Mouse (Mus musculus): Measurements from ENCODE around the gene Osm.

Gene Osm

DNA sequence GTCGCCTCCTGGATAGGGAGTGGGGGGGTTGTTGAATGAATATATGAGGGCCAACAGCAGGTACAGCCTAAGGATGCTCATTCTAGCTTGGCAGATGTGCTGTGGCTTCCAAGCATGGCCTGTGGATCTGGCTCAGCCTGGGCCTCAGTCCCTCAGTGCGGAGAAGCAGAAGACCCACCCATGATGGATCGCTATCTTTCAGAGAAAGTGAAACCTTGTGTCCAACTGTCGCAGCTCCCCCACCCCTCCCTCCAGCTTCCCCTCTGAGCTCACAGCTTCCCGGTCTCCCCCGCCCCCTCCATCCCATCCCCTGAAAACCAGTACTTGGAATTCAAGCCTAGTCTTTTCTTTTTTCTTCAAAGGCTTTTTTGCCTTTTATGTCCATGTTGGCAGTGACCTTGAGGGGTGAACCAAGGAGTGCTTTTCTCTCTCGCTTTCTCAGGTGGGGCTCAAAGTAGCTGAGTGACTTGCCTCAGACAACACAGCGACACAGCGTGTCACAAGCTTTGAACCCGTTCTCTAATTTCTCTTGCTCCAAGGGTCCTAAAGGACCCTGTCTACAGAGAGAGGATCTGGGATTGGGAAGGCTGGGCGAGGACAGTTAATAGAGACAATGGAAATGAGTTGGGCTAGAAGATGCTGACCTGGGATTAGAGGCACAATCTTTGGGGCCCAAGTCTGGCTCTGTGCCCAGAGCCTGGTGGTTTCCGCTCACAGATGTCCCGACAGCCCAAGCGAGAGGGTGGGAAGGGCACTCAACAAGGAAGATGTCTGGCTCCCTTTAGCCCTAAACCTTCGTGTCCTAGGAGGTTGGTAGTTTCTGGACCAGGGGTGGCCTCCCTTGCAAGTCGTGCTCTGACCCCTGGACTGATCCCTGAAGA is at the start of gene Osm:
Gene Osm, plus strand, starts transcription at position 756 of the 881 bp plus-strand sequence.
- DNase-seq (ENCODE audit: low read depth, low spot score), result no peak

DNA sequence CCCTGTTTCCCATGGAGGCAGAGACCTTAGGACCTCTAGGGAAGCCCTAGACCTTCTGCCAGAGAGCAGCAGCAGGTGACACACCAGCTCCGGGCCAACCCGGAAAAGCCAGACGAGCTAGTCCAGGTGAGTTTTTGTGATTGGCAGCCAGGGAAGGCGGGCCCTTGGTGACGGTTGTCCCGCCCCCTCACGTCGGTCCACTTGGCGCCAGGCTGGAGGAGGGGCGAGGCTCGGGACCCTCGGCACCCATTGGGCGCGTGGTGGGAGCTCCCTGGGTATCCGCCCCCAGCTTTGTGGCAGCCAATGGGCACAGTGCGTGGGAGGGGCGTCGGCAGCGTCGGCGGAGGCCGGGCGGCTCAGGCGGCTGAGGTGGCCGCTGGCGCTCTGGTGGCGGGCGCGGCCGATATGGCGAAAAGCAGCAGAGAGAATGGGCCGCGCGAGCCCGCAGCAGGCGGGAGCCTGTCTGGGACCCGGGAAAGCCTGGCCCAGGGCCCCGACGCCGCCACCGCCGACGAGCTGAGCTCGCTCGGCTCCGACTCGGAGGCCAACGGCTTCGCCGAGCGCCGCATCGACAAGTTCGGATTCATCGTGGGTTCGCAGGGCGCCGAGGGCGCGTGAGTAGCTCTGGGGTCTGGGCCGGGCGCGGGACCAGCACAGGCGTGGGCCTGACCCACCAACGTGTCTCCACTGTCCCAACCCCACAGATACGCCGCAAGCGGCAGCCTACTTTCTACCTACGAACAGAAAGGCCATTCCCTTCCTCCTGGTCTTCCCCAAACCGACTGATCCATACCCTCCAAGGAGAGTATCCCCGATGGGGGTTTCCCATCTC is 49.5 kb upstream of the Osm start, which contains the start of gene Tbc1d10a:
Gene Tbc1d10a, plus strand, starts transcription at position 304 of the 832 bp plus-strand sequence.
- peak; percentile 97 for DNase-seq (ENCODE audit: low read depth, low spot score)

DNA sequence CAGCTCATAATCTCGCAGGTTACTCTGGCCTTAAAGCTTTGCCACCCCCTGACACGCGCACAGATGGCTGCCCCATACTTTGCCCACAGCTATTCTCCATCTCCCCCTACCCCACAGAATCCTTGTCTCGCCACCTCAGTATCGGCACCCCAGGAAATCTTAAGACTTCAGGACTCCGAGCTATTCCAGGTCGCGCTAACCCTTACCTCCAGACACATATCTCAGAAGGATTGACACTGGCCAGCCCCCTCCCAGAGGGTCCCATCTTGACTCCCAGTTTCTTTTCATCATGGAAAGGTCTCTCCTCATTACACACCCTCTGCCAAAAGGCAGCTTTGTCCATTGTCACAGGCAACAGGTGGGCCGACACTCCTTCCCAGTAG is 48.9 kb upstream of the Osm start:
- no peak for DNase-seq (ENCODE audit: low read depth, low spot score)

DNA sequence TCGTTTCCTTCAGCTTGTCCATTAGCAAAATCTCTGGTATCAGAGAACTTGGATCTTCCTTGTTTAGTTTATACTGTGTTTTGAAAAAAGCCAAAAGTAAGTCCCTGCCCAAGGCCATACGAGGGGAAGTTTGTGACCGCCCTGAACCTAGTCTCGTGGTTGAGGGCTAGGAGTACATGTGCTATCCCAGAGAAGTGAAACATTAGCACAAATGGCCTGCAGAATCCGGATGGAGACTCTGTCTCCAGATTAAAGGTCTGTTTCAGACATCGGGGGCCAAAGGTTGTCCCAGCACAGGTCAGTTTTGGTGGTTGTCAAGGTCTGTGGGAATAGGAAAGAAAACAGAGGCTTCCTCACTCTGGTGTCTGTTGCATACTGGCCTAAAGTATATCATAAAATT is 47.0 kb upstream of the Osm start:
- no peak for DNase-seq (ENCODE audit: low read depth, low spot score)

DNA sequence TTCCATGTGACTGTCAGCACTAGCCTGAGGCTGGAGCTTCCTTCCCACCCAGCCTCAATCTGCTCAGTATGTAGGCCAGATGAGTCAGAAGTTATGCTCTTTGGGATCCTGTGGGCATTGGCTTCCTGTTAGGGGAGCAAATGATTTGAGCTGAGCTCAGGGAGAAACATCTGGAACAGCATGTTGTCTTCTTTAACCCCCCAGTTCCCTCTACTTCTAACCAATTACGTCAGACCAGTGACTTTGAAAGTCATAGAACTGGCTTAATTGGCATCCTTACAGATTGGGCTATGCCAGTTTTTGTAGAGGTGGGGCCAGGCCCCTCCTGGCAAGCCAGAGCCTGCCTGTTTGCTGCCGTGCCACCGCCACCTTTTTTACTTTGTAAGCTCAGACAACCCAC is 45.5 kb upstream of the Osm start:
- DNase-seq (ENCODE audit: low read depth, low spot score), result no peak

DNA sequence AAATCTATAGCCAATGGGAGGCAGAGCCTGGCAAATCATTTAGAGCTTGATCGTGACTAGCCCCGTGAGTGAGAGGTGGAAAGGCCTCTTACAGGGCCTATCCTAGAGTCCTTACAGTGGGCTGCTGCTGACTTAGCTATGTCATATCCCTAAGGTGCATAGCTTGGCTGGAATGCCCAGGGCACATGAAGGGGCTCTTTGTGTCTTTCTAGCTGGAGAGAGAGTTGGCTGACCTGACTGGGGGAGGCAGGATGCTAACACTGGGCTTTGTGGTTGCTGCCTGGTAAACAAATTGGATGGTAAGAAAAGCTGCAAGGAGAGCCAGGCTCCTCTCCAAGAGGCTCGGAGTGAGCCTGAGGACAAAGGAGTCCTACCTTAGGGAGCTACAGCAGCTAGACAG is 43.5 kb upstream of the Osm start:
- DNase-seq (ENCODE audit: low read depth, low spot score), result no peak

DNA sequence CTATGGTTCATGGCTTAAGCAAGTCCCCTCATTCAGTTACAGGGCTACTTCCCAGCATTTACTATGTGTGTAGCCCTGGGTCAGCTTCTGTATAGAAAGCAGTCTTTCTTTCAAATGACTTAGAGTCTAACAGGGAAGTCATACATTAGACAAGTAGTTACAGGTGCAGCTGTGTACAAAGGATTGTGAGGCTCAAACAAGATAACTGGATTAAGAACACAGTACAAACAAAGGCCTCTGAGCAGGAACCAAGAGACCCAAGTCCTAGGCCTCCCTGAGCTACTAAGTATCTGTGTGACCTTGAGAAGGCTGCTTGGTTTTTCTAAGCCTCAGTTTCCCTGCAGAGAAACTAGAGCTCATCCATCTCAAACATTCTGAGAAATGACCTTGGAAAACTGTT is 42.8 kb upstream of the Osm start:
- no peak for DNase-seq (ENCODE audit: low read depth, low spot score)

DNA sequence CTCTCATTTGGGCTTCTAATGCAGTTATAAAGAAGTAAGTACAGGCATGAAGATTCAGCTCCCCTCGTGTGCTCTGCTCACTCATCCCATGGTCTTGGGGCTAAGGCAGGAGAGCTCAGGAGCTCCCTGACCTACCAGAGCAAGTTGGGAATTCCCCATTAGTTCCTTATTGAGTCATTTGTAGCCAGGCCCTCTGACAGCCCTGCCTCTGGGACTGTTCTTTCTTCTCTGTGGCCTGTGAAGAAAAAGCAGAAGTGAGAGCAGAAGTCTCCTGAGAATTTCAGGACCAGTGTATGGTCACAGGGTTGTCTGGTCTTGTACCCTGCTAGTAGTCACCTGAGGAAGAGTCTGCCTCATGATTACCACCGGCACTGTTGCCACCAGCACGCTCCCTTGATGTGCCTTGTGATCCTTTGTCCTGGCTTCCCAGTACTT is 40.6 kb upstream of the Osm start:
- DNase-seq (ENCODE audit: low read depth, low spot score), result no peak

DNA sequence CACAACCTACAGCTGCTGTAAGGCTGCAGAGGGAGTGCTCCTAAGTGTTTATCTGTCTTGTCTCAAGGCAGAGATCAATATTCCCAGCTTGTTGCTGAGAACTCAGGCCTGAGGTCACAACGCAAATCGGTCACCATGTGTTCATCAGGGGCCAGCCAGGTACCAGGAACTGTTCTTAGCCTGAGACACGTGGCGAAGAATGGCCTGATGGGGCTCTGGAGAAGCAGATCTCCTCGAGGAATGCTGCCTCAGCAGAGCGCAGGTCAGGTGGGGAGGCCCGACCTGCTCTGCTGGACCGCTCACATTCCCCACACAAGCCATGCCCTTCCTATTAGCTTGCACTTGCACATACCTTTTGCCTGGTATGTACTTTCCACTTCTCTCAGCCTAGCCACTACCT is 39.6 kb upstream of the Osm start:
- DNase-seq (ENCODE audit: low read depth, low spot score), result no peak

DNA sequence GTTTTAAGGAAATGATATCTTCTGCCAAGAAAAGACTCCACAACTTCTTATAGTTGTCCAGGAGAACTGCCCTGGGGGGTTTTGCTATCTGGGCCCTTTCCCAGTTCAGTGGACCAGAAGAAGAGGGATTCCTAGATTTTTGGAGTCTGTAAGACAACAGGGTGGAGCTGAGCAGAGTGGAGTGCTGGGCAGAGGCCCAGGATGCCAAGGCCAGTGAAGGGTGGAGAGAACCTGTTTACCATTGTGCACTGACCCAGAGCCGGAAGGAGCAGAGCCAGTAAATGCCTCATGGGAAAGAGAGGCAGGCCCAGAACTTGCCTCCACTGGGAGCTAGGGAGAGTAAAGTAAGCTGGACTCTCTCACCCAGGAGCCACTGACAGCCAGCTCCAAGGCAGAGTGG is 38.5 kb upstream of the Osm start:
- DNase-seq (ENCODE audit: low read depth, low spot score), result no peak

DNA sequence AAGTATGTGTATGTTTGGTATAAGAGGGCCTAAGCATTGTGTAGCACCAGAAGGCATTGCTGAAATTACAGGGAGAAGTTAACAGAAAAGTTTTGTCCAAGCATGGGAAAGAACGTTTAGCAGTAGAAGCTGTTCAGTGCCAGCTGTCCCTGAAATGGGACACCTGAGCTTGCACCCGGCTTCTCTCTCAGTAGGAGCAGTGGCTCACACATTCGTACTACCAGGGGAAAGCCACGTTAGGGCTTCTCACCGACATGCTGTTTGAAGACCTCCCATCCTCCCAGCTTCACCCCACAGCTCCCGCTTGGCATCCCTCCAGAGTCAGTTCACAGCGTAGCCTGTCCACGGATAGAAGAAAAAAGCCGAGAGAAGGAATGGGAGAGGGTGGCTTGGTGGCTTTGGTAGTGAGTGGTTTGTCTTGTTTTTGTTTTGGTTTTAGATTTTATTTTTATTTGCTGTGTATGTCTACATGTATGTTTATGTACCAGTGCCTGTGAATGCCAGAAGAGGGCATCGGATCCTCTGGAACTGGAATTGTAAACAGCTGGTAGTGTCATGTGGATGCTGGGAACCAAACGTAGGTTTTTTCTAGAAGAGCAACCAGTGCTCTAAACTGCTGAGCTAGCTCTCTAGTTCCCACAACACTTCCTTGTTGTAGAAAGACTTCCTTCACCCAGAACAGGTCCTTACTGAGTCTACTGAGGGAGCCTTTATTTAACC is 34.1 kb upstream of the Osm start:
- no peak for DNase-seq (ENCODE audit: low read depth, low spot score)

DNA sequence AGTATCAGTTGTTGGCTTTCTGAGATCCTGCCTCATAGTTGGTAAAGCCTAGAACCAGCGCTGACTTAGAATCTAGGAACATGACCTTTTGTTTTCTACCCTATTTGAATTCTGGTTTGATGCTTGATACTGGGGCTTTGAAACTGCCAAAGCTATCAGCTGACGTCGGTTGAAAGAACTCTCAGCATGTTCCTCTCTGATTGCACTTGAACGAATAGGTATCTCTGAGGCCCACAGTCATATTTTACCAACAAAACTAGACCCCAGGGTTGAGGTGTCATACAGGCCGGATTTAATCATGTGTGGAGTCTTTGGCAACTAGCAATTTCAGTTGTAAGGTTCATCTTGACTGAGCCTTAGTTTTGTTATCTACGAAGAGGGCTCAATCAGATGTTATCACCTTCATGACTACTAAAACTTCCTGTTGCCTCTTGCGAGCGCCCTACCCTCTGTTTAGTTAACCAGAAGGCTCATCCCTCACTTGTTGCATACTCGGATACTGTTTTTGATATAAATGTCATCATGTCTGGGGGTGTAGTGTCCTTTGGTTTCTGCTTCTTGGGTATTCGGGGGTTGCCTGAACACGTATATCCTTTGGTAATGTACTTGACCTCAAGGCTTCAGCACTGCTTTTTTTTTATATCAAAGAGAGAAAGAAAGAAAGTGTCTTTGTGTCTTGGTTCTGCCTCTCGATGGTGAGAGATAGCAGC is 33.1 kb upstream of the Osm start:
- DNase-seq (ENCODE audit: low read depth, low spot score), result no peak

DNA sequence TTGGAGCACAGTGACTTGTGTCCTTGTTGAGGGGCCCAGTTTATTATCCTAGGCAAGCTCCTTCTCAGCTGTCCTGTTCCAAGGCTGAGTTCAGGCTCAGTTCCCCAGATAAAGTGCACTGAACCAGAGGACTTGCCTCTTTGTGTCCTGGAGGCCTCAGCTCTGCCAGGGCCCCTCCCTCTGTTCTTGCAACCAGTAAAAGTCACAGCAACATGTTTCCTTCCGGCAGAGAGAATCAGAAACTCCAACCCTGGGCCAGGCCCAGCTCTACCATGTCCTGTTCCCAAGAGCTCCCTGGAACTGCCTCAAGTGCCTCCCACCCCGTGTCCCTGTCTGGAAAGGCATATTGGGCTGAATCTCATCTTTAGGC is 32.5 kb upstream of the Osm start:
- DNase-seq (ENCODE audit: low read depth, low spot score), result no peak

DNA sequence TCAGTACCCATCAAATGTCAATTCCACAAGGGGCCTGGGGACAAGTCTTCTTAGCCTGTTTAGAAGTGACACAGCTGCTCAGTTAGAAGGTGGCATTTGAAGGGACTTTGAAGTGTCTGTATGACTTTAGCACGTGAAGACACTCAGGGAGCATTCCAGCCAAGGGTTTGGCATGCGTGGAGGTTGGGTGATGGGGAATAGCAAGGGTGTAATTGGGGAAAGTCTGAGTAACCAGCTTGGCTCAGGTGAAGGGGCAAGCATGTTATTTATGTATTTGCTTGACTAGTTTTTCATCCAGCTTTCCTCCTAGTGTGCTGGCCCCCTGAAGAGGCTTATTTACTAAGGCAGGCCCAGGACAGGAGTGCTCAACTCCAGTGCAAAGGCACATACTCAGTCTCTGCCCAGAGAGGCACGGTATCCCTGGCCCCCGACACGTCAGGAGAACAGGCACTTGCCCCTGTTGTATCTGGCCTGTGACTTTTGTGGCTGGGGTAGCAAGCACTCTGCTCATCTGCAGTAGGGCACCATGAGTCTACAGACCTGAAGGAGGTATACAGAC is 31.0 kb upstream of the Osm start:
- DNase-seq (ENCODE audit: low read depth, low spot score), result no peak

DNA sequence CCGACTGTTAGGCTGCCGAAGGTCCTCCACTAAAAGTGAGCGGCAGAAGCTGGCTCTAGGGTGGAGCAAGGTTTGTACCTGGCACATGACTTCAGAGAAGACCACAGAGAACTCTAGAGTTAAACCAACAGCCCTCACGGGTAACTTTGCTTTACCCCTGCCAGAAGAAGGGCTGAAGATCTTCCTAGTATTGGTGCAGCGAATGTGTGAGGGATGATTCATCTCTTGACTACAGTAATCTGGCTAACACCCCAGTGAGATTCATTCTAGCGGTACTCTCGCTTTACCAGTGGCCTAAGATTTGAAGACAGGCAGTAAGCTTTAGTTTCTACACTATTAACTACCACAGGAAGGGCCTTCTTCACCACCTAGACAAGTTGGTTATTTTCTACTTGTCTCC is 30.3 kb upstream of the Osm start:
- no peak for DNase-seq (ENCODE audit: low read depth, low spot score)

DNA sequence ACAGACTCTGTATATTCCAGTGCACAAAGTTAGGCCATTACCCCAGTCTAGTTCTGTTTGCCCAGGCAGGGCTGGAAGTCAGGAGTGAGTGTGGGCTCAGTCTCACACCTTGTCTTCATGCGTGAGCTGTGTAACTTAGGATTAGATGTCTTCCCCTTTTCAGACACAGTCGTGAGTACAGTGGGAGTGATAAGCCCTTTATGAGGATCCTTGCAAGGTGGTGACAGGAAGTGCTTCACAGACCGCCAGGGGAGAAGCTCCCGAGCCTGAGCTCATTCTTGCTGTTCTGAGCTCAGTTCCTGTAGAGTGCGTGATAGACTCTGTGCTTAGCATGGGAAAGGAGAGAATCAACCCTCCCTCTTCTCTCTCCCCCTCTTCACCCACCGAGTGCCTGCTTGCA is 29.7 kb upstream of the Osm start:
- DNase-seq (ENCODE audit: low read depth, low spot score), result no peak

DNA sequence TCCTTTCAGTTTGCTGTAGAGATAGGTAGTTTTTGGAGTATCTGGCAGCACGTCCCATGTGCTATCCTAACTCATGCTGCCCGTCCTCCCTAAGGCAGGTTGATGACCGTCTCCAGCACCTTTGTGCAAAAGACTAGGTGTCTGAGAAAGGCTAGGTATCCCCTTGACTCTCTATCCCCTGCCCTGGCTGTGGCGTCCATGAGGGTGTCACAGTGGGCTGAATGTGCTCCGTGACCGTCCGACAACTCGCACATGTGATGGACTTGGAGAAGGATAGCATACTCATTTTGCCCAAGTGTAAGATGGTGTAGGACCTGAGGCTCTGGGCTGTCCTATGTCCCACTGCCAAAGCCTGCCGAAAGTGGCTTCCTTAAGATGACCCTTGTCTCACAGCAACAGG is 28.6 kb upstream of the Osm start:
- DNase-seq (ENCODE audit: low read depth, low spot score), result no peak

DNA sequence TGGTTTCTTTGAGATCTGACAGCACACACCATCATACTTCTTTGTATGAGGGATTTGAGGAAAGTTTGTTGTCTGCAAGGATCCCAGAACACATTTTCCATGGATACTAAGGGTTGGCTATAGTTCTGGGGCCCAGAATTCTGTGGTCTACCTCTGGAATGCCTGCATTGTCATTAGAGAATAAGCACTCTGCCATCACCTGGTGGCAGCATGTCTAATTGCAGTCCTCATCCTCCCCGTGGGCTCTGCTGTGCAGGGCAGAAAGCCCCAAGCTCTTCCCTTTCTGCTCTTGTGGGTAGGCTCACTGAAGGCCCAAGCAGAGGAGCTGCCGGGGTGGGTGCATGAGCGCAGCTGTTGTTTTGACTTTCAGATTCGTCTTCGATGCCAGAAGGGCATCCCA is 26.7 kb upstream of the Osm start:
- DNase-seq (ENCODE audit: low read depth, low spot score), result no peak

DNA sequence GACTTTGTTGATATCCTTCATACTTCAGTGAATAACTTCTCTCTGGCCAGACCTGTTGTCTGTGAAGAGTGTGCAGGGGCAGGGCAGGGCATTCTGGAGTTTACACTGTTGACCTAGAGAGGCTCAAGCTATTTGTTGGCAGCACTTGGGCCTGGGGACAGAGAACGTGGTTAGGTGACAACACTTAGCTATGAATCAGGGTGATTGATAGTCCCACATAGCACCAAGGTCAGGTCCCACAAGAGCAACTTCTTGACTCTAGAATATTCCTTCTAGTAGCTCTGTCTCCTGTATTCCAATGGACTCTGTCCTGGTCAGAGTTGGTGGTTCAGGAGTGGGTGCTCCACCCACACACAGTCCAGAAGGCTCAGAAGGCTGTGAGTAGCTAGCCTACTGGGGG is 25.4 kb upstream of the Osm start:
- DNase-seq (ENCODE audit: low read depth, low spot score), result no peak

DNA sequence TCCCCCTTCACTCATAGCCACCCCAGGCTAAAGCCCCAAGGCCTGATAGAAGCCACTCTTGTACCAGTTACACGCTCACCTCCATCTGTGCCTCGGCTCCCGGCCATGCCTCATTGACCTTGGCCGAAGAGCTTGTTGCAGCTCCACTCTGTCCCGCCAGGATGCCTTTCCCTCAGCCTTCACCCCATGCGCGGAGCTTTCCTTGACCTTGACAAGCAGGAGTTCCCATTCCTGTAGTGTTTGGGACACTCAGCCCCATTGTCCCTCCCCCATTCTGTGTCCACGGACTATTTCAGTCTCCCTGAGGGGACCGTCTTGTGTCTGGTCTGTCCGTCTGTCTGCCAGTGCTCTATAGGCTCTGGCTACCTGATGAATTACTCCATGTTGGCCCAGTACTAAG is 23.1 kb upstream of the Osm start:
- DNase-seq (ENCODE audit: low read depth, low spot score), result no peak

DNA sequence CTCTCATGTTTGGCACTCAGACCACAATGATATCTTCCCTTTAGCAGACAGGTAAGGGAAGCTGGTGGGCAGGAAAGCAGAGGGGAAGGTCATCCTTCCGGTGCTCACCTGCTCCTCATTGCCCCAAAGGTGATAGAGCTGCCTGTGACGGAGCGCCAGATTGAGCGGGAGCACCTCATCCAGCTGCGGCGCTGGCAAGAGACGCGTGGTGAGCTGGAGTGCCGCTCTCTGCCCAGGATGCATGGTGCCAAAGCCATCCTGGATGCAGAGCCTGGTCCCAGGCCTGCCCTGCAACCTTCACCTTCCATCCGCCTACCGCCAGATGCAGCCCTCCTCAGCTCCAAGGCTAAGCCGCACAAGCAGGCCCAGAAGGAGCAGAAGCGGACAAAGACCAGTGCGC is 21.6 kb upstream of the Osm start:
- DNase-seq (ENCODE audit: low read depth, low spot score), result no peak

Data from mesoderm, embryonic 11.5 days (tissue).